Mouse (Mus musculus) spleen, postnatal 14 days (tissue): ENCODE measurements around the gene E2f6.

Source experiments
- DNase-seq, 2 experiments: peaks; one replicate each; pipeline ENCODE4 v3.0.0; 2021 to 2022; ENCODE audit warnings: low spot score in 2 of 2

Gene E2f6

GRCm38 (mm10) chr12:16810525-16811431 lies at the start of gene E2f6:
E2f6 (plus strand) TSS chr12:16810963.
- DNase-seq = peak; percentile 58 to 74

- no peak for DNase-seq
Measured at GRCm38 (mm10) chr12:16761461-16761860, 49.3 kb upstream of the E2f6 start.

- no peak for DNase-seq
Measured at GRCm38 (mm10) chr12:16763649-16764422, 46.9 kb upstream of the E2f6 start.

GRCm38 (mm10) chr12:16764776-16765445 lies 45.9 kb upstream of the E2f6 start:
- no peak for DNase-seq

- no peak for DNase-seq
Measured at GRCm38 (mm10) chr12:16768251-16768650, 42.5 kb upstream of the E2f6 start.

GRCm38 (mm10) chr12:16768711-16769110 lies 42.1 kb upstream of the E2f6 start:
- DNase-seq = no peak

GRCm38 (mm10) chr12:16769601-16770165 lies 41.1 kb upstream of the E2f6 start:
- DNase-seq = no peak

GRCm38 (mm10) chr12:16774605-16775004 lies 36.2 kb upstream of the E2f6 start:
- DNase-seq = no peak

- no peak for DNase-seq
Measured at GRCm38 (mm10) chr12:16775351-16775750, 35.4 kb upstream of the E2f6 start.

GRCm38 (mm10) chr12:16778523-16778922 lies 32.2 kb upstream of the E2f6 start:
- DNase-seq = no peak

- no peak for DNase-seq
Measured at GRCm38 (mm10) chr12:16779165-16779564, 31.6 kb upstream of the E2f6 start.

GRCm38 (mm10) chr12:16780320-16780719 lies 30.4 kb upstream of the E2f6 start:
- DNase-seq = no peak

GRCm38 (mm10) chr12:16781034-16781746 lies 29.6 kb upstream of the E2f6 start:
- no peak for DNase-seq

- DNase-seq = no peak
Measured at GRCm38 (mm10) chr12:16788600-16788999, 22.2 kb upstream of the E2f6 start.

- DNase-seq = no peak
Measured at GRCm38 (mm10) chr12:16789199-16789598, 21.6 kb upstream of the E2f6 start.

- no peak for DNase-seq
Measured at GRCm38 (mm10) chr12:16789756-16790155, 21.0 kb upstream of the E2f6 start.

- no peak for DNase-seq
Measured at GRCm38 (mm10) chr12:16790456-16790855, 20.3 kb upstream of the E2f6 start.

- no peak for DNase-seq
Measured at GRCm38 (mm10) chr12:16793371-16793770, 17.4 kb upstream of the E2f6 start.

GRCm38 (mm10) chr12:16795781-16796180 lies 15.0 kb upstream of the E2f6 start:
- no peak for DNase-seq

GRCm38 (mm10) chr12:16798894-16799293 lies 11.9 kb upstream of the E2f6 start:
- no peak for DNase-seq

- DNase-seq = no peak
Measured at GRCm38 (mm10) chr12:16799928-16800258, 10.9 kb upstream of the E2f6 start.
